Mouse (Mus musculus): ENCODE results near the gene Rhof.

- TF ChIP-seq POLR2A (IDR thresholded peaks at IDR 0.05; ENCODE audit: low read depth, low read length) (no peak; the same call in 1 of the 2 replicates), CTCF (IDR thresholded peaks at IDR 0.05; ENCODE audit: extremely low read depth, insufficient read depth, insufficient read length, insufficient replicate concordance) (no peak)
These were observed 56.7 kb downstream of the Rhof start for GRCm38 (mm10) chr5:123075576-123076418.

Measured in spleen, adult 2 months (tissue).